Mouse (Mus musculus): ENCODE data around the gene Adsl. TPM values are rescaled to one million over a fixed set of nuclear protein-coding genes. Genes with fewer than 3 reads are reported as not detected.

Adsl gene
- total RNA-seq, 2 experiments from 2014 or later = 86.7 to 91.9 TPM

DNA sequence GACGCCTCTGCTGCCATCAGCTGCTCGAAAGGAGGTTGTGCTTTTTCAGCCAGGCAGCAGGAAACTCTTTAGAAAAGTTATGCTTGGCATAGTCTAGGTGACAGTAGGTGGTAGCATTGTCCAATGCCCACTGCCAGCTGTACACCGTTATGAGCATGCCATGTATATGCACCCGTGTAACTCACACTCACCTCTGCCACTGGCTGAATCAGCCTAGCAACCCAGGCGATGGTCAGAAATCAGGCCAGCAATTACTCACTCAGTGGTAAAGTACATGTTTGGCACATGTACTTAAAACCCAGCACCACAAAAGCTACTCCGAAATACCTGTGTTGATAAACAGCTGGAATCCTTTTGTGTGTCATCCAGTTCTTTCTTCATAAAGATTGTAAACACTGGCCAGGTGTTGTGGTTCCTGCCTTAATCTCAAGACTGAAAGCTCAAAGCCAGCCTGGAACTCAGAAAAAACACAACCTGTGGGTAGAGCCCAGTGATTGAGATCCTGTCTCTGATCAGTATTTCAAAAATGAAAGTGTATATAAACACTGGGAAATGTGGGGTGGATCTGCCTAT is 6.7 kb upstream of the Adsl start:
- DNase-seq = no peak

DNA sequence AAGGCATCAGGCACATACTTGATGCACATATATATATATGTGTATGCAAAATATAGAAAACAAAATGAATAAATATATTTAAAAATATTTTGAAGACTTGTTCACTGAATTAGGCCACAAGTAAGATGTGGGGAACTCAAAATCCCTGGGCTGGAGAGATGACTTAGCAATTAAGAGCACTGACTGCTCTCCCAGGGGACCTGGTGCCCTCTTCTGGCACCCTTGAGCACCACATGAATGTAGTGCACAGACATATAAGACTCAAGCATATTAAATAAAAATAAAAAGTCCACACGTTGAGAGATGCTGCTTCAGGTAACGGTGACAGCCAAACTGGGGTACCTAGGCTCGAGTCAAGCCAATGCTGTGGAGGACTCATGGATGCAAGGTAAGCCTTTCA is 2.4 kb upstream of the Adsl start:
- DNase-seq = peak; percentile 33

DNA sequence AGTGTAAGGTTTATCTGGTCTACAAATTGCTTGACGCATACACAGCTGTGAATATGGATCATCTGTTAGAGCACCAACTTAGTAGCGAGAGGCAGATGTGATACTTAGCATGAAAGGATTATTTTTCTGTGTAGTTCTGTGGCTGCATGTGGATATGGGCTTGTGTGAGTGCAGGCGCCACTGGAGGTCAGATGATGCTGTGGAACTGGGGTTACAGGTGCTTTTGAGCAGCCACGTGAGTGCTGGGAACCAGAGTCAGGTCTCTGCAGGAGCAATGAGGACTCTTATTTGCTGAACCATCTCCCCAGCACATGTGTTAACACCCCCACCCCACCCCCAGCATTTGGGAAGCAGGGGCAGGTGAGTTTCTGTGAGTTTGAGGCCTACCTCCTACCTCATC is 1.1 kb downstream of the Adsl start:
- no peak for DNase-seq

DNA sequence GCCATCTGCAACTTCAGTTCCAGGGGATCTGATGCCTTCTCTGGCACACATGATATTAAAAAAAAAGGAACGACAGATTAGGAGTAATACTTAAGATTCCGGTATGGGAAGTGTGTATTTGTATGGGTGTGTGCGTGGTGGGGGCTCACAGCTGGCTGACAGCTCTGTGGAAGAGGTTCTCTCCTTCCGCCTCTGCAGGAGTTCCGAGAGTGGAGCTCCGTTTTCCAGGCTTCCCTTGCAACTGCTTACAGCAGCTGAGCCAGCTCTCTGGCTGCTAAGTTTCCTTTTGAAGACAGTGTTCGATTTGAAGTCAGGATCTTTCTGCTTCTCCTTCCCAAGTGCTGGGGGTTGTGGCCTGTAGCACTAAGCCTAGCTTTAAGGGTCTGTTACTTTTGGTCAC is 1.8 kb downstream of the Adsl start:
- no peak for DNase-seq

DNA sequence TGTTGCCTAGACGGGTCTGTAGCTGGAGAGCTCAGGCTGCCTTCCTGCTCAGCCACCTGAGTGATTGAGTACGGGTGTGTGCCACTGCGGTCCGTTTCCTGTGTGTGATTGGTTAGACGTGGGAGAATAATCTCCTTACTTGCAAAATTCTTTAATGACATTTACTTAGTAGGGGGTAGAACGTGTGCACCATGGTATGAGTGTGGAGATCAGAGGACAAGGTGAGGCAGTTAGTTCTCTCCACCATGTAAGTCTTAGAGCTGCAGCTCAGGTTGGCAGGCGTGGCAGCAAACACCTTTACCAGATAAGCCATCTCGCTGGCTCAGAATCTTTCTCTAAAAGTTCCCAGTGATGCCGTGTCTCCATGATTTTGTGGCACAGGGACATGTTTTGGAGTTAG is 5.7 kb downstream of the Adsl start:
- no peak for DNase-seq

DNA sequence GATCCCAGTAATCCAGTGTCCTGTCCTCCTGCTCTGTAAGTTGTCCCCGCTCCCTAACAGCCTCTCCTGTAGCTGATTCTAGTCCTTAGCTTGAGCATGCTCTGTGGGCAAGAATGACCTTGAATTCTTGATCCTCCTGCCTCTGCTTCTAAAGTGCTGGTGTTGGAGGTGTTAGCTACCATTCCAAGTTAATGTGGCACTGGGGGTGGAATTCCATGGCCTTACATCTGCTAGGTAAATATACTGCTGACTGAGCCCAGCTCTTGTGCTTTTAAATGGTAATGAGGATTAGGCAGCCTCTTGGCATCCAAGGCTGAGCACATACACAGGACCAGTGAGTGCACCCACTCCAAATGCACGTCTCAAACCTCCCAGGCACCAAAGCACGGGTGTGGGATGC is 6.6 kb downstream of the Adsl start:
- DNase-seq = no peak

DNA sequence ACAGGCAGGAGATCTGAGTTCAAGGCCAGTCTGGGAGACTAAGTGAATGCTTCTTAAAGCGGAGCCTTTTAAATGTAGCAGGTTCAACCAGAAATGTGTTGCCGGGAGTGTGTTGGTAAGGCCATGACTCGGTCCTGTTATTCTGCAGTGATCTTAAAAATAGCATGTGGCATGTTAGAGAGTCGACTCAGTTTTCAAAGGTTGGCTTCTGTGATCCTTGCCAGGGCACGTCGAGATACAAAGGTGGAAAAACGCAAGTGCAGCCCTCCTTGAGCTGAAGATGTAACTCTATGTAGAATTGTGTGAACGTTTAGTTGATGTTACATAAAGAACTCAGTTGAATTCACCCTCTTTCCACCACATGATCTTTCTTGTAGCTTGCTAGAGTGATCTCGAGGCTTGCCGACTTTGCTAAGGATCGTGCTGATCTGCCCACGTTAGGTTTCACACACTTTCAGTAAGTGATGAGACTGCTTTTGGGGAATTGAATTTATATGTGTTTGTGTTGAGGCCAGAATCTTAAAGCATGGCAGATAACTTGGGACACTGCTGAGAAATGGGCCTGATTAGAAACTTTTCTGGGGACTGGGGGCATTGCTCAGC is 7.6 kb downstream of the Adsl start:
- no peak for DNase-seq

DNA sequence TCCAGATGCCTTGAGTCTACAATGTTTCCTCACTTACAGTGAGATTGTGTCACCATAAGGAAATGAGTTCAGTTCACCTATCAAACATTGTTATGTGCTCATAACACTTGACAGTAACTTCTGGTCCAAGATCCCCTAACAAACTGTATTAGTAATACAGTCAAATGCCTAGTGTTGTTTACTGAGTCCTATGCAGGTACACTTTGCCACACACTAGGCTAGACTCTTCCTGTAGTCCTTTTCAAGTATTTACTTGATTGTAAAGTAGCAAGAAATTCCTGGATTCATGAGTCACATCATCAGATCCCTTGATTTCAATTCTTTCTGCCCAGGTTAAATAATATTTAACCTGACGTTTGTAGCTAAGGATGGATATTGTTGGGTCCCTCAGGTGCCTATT is 21.1 kb downstream of the Adsl start:
- DNase-seq = no peak

DNA sequence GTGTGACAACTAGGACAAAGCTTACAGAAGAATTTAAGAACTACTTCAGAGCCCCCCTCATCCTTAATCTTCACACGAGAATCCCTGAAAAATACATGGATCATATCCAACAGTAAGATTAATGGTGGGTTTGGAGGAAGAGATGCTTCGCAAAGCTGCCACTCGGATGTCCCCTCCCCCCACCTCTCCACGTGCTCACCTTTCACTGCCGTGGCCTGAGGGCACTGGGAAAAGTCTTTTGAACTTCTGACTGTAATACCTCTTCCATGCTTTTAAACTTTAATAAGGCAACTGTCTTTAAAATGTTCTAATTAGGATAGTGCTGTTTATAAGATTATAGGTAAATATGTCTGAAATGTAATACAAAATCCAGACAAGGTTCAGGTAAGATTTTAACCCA is 26.0 kb downstream of the Adsl start:
- no peak for DNase-seq

DNA sequence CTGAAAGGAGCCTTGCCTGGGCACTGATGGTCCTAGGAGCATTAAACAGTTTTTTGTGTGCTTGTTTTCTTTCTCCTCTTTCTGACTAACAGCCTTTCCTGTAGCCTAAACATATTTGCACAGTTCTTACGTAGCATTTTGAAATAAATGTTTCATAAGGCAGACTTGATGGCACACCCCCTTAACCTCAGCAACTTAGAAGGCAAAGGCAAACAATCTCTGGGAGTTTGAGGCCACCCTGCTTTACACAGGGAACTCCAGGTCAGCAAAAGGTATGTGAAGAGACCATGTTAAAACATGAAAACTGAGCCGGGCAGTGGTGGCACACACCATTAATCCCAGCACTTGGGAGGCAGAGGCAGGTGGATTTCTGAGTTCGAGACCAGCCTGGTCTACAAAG is 27.4 kb downstream of the Adsl start:
- DNase-seq = no peak

DNA sequence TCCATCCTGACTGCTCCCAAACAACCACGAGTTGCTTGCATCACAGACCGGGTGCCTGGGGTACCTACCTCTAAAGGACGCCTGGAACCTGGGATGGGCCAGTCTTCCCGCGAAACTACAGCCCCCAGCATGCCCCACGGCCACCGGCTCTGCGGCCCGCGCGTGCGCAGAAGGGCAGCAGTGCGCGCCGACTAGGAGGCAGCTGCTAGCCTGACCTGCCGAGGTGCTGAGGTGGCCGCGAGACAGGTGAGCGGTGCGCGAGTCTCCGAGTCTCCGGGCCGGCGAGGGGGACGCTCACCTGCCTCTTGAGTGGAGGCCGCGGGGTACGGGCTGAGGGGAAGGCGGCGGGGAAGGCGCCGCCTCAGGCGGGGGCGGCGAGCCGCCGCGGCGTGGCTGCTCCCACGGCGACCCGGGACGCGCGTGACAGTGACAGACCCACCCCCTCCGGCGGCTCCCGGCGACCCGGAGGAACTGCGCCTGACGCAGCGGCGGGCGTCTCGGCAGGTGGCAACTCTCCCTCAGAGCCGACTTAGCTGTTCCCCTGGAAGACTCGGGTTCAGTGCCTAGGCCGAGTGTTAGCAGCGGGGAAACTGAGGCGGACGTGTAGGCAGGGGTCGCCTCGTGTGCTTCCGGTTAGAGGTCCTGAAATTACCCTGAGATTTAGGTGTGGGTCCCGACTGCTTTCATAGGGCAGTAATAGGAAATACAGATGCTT is 29.5 kb downstream of the Adsl start, which contains the start of gene Sgsm3:
TSS of gene Sgsm3 (plus strand) at position 146 of the 715 bp plus-strand sequence.
- DNase-seq = peak; percentile 87

DNA sequence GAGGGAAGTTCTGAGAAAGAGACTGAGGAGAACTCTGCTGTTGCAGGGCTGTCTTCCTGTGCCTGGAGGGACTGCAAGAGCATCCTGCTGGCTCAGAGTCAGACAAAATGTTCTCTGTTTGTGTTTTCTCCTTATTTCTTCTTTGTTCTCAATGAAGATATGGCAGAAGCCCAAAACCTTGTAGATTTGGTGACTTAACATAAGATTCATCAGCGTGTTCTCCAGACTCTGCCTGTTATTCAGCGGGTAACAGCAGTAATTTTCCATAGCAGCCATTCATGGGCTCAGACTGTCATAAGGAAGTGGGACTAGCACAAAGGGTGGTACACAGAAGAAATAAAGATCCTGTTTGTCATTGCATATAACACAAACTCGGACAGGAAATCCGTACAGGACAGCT is 31.3 kb downstream of the Adsl start:
- no peak for DNase-seq

DNA sequence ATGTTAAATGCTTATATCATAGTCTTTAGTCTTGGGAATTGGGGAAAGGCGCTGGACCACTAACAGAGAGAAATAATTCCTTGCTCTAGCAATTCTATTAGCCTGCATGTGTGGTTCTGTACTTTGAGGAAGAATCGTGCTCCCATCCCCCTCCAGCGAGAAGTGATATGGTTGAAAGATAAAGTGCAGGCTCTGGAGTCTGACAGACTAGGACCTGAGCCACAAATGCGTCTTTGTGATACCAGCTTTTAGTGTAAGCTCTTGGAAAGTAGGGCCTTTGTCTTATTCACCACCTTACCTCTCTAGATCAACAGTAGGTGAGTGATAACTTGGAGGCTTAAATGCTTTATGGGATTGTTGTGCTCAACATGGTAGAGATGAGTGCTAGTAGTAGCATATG is 32.9 kb downstream of the Adsl start:
- DNase-seq = no peak

DNA sequence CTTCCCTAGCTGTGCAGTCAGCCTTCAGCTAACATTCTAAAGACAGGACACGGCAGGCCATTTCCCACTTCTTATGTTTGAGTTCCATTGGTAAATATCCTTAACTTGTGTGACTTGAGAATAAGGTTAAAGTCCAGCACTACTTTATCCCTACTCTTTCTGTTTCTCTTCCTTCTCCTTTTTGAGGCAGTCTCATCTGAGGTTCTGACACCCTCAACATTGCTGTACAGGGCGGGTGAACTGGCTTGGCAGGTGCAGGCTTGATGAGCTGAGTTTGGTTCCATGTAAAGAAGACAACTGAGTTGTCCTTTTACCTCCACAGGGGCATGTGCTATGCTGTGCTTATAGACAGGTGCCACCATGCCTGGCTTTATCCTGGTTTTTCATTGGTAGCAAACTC is 35.0 kb downstream of the Adsl start:
- DNase-seq = no peak

DNA sequence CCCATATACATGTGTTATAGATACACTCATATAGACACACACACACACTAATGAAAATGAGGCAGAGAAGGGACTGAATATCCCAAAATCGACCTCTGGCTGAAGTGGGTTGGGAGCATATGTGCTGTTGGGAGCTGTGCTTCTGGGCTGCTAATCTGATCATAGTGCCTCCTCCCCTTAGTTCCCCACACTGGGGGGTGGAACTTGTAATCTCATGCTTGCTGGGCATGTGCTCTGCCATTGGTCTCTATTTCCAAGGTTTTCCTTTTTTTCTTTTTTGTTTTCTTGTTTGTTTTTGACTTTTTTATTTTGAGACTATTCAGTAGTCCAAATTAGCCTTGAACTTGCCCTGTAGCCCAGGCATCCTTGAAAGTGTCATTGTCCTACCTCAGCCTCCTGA is 40.0 kb downstream of the Adsl start:
- no peak for DNase-seq

DNA sequence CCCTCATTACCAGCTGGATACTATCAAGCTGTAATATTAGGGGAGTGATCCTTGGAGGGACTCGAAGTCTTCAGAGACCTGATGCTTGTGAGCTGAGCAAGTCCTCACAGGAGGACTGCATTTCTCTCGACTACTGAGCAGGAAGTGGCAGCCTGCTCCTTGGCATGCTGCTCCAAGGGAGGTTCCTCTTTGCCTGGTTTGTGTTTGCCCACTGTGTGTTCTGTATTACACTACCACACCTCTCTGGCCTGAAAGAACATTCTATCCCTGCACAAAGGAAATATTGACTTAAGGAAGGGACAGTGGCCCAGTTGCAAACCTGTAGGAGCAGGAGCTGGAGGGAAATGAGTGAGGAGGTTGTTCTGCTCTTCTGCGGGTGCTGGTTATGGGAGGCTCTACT is 41.4 kb downstream of the Adsl start:
- DNase-seq = no peak

DNA sequence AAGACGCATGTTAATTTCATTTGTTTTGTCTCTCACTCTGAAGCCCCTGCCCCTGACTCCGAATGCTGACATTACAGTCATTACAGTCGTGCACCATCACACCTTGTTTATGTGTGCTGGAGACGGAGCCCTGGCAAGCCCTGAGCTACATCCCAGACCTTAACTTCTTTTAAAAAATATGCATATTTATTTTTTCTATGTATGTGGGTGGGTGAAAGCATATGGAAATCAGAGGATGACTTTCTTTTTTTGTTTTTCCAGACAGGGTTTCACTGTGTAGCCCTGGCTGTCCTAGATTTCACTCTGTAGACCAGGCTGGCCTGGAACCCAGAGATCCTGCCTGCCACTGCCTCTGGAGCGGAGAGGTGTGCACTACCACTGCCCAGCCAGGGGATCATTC is 46.7 kb downstream of the Adsl start:
- DNase-seq = no peak

DNA sequence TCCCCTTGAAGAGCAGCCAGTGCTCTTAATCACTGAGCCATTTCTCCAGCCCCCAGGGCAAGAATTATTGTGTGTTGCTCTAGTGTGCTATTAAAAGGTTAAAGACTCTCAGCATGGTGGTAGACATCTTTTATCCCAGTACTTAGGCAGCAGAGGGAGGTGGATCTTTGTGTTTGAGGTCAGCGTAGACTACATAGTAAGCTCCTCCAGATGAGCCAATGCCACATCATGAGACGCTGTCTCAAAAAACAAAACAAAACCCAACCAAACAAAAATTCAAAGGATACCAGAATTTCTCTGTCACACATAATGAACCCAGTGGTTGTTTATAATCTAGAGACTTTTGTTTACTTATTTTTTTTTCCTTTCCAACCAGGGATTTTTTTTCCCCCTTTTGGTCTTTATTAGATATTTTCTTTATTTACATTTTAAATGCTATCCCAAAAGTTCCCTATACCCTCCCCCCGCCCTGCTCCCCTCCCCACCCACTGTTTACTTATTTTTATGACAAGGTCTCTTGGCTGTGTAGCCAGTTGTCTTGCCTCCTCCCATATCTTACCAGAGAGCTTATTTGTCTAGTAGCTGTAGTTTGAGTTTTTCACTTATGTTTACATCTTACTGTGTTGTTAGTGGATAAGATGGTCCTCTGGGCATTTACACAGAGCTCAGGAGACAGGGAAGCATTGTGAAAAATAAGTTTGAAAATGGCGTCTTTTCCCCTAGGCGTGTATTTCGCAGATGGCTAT is 48.0 kb downstream of the Adsl start:
- no peak for DNase-seq

DNA sequence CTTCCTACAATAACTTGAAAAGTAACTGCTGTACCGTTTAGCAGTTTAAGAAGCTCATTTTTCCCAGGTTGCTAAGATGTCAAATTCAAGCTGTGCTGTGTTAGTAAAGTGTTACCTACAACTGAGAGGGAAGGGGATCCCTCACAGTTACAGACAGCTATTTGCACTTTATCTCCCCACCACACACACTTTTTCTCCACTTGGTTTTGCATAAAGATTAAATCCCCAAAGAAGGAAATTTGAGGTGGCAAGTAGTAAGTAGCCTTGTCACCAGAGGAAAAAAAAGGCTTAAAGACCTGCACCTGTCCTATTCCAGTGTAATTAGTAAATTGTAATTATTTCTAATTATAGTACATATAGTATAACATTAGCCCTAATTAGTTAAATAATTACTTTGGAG is 48.8 kb downstream of the Adsl start:
- no peak for DNase-seq

DNA sequence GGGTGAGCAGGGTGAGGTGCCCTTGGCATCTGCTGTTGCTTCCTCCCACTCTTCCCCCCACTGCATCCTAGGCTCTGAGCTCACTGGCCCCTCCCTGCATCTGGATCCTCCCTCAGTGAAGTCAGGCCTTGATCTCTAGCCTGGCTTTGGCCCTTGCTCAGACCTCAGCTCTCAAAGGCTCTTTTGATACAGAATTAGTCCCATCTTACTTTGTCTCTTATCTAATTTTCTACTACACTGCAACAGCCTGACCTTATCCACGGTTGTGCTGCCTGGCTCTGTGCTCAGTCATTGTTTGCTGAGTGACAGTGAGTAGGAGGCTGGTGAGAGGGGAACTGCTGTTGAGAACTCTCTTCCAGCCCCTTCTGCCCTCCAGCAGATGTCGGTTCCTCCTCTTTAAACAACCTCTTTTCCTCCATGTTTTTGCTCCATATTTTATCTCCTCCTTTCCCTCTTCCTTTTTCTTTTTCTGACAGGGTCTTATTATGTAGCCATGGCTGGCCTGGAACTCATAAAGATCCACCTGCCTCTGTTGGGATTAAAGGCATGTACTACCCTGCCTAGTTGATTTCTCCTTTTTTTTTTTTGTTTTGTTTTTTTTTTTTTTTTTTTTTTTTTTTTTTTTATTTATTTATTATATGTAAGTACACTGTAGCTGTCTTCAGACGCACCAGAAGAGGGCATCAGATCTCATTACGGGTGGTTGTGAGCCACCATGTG is 52.3 kb downstream of the Adsl start:
- no peak for DNase-seq

DNA sequence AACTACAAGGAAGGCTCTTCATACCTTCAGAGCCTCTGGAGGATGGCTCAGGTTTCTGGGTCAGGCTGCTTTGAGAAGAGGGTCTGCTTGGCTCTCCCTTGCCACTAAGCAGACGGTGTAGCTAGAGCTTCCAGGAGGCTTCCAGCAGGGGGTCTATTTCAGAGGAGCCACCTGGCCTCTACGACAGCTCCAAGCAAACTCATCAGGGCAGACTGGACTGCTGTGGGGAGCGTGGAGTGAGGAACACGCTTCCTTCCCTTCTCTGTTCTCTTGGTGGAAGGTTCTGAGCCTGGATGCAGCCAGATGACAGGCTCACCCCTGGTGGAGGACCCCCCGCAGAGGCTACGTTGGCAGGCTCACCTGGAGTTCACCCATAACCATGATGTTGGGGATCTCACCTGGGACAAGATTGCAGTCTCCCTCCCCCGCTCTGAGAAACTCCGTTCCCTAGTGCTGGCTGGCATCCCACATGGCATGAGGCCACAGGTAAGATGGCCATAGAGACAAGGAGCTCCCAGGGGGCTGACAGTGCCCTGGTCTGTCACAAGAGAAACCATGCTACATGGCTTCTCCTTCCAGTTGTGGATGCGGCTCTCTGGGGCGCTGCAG is 57.9 kb downstream of the Adsl start:
- DNase-seq = no peak

DNA sequence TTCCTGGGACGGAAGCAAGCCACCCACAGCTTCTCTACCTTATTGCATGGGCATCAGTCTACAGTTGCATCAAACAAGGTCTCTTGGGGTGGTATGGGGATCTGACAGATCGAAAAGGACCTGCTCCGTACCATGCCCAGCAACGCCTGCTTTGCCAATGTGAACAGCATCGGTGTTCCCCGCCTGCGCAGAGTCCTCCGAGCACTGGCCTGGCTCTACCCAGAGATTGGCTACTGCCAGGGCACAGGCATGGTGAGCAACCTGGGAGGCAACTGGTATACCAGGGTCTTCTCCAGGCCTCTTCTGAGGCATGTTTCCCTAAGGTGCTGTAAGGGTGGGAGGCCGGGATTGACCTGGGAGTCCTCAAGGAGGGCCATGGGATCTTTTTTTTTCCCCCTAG is 59.0 kb downstream of the Adsl start:
- DNase-seq = no peak

Data from heart, postnatal 4 days (tissue).